Mouse (Mus musculus) heart, postnatal 10 days (tissue): ENCODE data around the gene Rapgef5. TPM values are rescaled to one million over a fixed set of nuclear protein-coding genes. Genes with fewer than 3 reads are reported as not detected.

Experiments
- DNase-seq, 2 experiments: peaks; one replicate each; pipeline ENCODE4 v3.0.0; 2021
- intact Hi-C: fragments of 180-260 bp; cut with DNase I; formaldehyde crosslinking; loops from one replicate; pipeline ENCODE4 v1.15.1; 2025
- total RNA-seq, 2 experiments: library from RNA; stranded (reverse); gene quantifications; 2 replicates each; pipeline ENCODE4 v1.2.3; 2021

Rapgef5 gene
- 10 to 100 TPM; 45.8 to 48.2 TPM for total RNA-seq

GRCm38 (mm10) chr12:117516179-117516578 is at the start of gene Rapgef5:
Gene Rapgef5, plus strand, starts transcription at chr12:117516479.
- no peak for DNase-seq
- intact Hi-C loops = no loop called here

DNA sequence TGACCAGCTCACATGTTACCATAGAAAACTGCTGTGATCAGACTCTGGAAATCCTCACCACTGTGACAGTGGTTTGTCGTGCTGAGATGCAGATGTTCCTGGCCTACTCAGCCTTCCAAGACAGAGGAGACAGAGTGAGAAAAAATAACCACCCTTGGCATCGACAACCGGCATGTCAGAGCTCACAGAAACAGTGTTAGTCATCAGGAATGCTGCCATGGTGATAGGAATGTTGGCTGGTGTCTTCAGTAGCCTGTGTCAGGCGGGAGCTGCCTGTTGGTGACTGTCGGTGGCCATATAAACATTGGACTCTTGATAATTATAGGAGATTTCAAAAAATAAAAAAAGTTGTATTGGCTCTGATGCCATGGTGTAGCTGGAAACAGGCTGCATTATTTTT is 48.0 kb upstream of the Rapgef5 start:
- peak; percentile 79 to 82 for DNase-seq
- intact Hi-C loops = no loop called here

DNA sequence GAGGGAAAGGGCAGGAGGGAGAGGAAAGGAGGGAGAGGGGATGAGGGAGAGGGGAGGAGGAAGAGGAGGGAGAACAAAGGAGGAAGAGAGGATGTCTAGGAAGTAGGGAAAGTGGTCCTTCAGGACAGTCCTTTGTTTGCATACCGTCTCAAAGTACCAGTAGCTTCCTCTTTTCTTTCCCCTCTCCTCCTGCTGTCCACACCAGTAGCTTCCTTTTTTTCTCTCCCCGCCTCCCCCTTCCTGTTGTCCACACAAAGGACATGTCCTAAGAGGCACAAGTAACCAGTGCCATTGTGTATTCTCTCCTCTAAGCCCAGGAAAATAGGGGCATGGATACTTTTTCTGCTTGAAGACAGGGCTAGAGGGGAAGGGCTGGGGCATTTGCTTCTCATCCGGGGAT is 37.3 kb upstream of the Rapgef5 start:
- DNase-seq = no peak
- intact Hi-C loops = no loop called here

DNA sequence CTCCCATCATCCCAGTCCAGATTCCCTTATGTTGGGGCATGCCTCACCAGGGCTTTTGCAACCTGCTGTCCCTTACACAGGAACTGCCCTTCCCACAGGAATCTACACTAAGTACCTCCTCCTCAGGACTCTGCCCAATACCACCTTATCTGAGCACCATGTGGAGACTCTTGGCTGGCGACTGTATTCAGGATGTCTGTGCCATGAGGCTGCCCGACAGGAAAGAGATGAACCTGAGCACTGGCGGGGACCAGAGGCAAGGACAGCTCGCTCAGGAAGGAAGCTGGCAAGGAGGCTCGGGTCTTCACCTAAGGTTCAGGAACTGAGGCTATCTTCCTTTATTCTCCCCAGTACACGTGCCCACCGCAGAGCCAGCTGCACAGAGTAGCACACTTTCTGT is 36.6 kb upstream of the Rapgef5 start:
- intact Hi-C loops = no loop called here

DNA sequence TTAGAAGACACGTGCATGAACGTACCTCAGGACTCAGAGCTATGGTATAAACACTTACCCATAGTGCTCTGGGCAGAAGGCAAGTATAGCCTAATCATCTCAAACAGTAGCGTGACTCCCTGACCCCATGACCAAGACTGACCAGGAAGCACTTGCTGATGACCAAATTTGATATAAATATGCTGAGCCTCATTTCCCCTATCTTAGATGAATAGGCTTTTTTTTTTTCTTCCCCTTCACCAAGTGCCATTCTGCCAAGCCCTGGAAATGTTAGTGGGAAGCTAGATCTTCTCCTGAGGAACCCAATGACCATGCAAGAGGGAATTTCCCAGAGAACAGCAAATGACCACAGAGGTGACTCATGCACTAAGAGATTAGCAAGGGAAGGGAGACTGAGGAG is 35.3 kb upstream of the Rapgef5 start:
- no peak for DNase-seq
- intact Hi-C loops = no loop called here

More for the DNA sequence above, 36.6 kb upstream of the Rapgef5 start:
- DNase-seq = no peak

- intact Hi-C loops = no loop called here
- peak; percentile 41 to 49 for DNase-seq
Observed at GRCm38 (mm10) chr12:117482665-117483064, 33.6 kb upstream of the Rapgef5 start.

- intact Hi-C loops = no loop called here
- DNase-seq = no peak
Observed at GRCm38 (mm10) chr12:117486118-117487057, 29.9 kb upstream of the Rapgef5 start.

DNA sequence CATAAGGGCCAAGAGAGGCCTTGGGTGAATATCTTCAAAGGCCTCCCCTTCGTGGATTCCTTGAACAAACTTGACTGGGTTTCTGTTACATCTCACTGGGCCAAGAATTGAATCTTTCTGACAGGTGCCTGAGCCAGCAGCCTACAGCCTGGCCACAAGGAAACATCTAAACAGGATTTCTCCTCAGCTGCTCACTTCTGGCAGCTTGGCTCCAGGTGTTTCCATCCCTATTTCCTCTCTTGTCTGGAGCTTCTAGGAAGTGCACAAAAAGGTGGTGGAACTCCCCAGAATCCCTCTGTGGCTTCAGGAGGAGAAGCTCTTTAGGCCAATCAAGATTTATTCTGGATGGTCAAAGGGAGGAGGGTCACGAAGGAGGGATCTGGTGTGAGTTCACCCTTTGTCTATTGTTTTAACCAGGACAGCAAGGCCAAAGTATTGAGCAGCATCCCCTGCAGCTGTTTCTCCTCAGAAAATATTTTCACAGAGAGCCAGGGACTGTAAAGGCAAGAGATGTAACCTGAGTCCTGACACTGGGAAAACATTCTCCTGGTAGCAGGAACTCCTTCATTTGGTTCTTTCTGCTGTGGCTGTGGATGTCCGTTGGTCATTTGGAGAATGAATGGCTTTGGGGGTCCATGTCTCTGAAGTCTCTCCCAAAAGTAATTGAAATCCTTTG is 19.6 kb upstream of the Rapgef5 start:
- intact Hi-C loops = loop anchor here (2.0 kb wide), 1 partner anchor 38 kb away; no protein-coding TSS in a partner anchor

GRCm38 (mm10) chr12:117497361-117497760 is 18.9 kb upstream of the Rapgef5 start:
- no peak for DNase-seq
- intact Hi-C loops = loop anchor here (2.0 kb wide), 1 partner anchor 39 kb away; no protein-coding TSS in a partner anchor

More for the DNA sequence above, 19.6 kb upstream of the Rapgef5 start:
- DNase-seq = no peak

DNA sequence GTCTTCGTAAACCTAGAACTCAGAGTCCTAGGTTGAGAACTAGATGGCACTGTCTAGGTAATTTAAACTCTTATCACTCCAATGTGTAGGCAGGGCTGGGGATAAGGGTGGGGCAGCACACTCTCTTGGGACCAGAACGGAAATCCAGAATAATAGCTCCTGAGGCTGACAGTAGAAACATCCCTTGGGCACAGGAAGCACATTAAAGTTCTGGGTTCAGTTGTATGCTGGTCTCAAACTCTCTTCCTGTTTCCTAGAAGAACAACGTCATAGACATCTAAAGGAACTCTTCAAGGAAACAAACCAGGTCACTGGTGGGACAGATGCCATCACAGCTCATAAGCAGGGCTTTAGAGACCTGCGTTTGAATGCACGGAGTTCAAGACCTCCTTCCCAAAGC is 17.0 kb upstream of the Rapgef5 start:
- DNase-seq = no peak
- intact Hi-C loops = no loop called here

- intact Hi-C loops = no loop called here
- peak; percentile 28 to 32 for DNase-seq
Observed at GRCm38 (mm10) chr12:117501180-117501579, 15.1 kb upstream of the Rapgef5 start.

- intact Hi-C loops = no loop called here
- no peak for DNase-seq
Observed at GRCm38 (mm10) chr12:117502834-117503233, 13.4 kb upstream of the Rapgef5 start.

DNA sequence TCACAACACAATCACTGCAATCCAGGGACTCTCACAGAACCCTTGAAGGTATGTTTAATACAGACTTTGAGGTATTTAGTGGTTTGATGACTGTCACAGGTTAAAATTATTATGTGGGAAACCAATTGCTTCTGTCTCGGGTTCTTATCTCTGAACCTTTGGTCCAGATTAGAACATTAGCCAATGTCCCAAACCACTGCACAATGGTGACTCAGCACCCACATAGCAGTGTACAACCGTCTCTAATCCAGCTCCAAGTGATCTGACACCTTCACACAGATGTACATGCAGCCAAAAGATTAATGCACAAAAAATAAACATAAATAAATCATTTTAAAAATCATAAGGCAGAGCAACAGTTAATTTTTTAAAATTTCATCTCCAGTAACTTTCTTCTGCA is 11.1 kb upstream of the Rapgef5 start:
- no peak for DNase-seq
- intact Hi-C loops = no loop called here

GRCm38 (mm10) chr12:117507772-117508171 is 8.5 kb upstream of the Rapgef5 start:
- intact Hi-C loops = no loop called here
- no peak for DNase-seq

DNA sequence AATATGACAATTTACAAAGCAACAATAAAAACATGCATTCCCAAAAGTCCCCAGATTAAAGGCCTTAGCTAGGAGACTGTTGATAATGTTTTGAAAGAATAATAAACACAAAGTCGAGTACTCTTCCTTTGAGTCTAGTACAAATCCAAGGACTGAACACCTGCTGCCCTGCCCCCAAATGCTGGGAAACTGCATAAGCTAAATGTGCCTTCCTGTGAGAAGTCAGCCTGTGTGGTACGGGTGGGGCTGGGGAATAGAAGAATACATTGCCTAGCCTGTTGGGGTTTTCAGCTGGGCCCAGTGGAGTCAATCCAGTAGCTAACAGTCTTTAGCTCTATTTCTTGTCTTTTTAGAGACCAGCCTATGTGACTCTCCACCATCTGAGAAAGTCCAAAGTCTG is 6.4 kb upstream of the Rapgef5 start:
- intact Hi-C loops = no loop called here
- DNase-seq = no peak

- intact Hi-C loops = no loop called here
- DNase-seq = no peak
Observed at GRCm38 (mm10) chr12:117512468-117512867, 3.8 kb upstream of the Rapgef5 start.

DNA sequence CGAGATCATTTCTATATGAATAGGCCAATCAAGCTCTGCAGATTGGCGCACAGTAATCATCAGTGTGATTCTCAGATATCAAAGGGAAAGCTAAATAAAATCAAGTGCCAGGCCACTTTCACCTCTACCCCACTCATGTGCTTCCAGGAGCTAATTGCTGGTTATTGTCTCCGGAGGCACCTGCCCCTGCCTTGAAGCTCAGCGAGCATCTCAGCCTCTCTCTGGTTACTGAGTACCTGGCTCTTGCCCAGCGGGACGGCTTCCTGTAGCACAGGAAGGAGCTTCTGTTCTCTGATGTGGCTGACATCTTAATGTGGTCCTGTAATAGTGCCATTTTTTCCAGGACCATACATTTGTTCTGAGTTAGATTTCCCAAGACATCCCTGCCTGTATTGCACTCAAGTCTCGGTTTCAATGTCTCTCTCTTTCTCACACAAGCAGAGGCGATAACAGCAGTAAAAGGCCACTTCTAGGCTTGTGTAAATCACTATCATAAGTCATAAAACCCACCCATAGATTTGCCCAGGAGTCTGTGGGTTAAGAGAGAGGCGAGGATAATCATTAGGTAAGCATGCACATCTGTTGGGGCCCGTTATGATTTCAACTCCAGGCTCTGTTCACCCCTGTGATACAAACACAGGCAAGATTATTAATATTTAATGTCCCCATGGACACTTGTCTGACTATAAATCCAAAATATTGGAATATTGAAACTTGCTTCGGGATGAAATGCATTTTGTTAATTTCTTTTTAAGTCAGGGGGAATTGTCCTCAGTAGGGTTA is 2.9 kb upstream of the Rapgef5 start:
- intact Hi-C loops = no loop called here
- DNase-seq = no peak

- DNase-seq = no peak
- intact Hi-C loops = no loop called here
Observed at GRCm38 (mm10) chr12:117517275-117517936, 1.1 kb downstream of the Rapgef5 start.

DNA sequence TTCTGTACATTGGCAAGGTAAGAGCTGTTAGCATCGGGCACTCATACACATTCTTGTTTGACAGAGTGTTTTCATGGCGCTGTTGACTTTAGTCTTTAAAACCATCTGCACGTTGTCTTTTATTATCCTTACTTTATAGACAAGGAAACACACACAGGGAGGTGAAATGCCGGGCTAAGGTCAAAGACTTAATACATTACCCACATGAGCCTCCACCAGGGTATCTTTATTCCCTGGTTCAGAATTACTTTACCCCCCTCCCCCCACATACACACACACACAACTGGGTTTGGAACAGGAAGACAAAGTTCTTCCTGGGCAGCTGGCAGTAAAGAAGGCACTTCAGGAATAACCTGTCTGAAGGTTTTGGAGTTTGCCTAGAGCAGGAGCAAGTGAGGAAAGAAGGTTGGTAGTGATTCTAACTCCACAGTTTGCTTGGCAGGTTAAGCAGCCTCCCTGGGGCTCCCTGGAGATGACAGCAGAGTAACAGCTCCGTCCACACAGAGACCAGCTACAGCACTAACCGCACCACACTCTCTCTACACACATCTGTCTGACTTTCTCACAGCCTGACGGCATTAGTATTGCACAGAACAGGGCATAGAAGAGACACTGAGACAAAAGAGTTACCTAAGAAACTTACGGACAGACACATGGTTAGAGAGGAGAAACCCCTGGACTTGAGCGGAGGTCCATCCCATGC is 8.2 kb downstream of the Rapgef5 start:
- intact Hi-C loops = no loop called here
- no peak for DNase-seq

DNA sequence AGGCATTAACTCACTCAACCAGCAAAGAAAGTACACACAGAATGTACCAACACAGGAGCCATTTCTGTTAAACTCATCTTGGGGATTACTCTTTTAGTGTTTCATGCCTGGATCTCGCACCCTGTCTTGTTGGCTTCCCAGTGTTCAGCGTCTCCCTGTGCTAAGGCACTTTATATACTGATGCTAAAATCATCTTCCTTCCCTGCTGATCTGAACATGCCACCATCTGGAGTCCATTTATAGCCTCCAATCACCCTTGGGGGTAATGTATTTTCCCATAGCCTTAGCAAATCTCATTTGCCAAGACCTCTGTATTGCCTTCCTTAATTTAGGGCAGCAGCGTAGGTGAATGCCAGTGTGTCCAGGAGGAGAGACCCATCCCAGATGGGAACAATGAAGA is 11.6 kb downstream of the Rapgef5 start:
- intact Hi-C loops = no loop called here
- DNase-seq = no peak
